Mouse (Mus musculus) kidney, adult 11 months (tissue): ENCODE measurements around the gene Slc35a5.

Source experiments
- DNase-seq: peaks from one replicate; pipeline ENCODE4 v3.0.0; 2022

Slc35a5 gene

GRCm38 (mm10) chr16:45110498-45110897, 48.0 kb downstream of the Slc35a5 start:
- peak; percentile 42 for DNase-seq

- DNase-seq, result no peak
Observed at GRCm38 (mm10) chr16:45108203-45108878, 50.2 kb downstream of the Slc35a5 start.

- DNase-seq, result no peak
Observed at GRCm38 (mm10) chr16:45104993-45105392, 53.5 kb downstream of the Slc35a5 start.

GRCm38 (mm10) chr16:45100892-45101291, 57.6 kb downstream of the Slc35a5 start:
- no peak for DNase-seq

- DNase-seq, result no peak
Observed at GRCm38 (mm10) chr16:45098886-45099210, 59.7 kb downstream of the Slc35a5 start.

GRCm38 (mm10) chr16:45098186-45098885, 60.2 kb downstream of the Slc35a5 start:
- DNase-seq, result no peak

GRCm38 (mm10) chr16:45097467-45097866, 61.0 kb downstream of the Slc35a5 start:
- no peak for DNase-seq

GRCm38 (mm10) chr16:45095561-45096482, 62.7 kb downstream of the Slc35a5 start:
- DNase-seq, result no peak

GRCm38 (mm10) chr16:45095030-45095429, 63.5 kb downstream of the Slc35a5 start:
- no peak for DNase-seq

- DNase-seq, result no peak
Observed at GRCm38 (mm10) chr16:45094136-45094756, 64.3 kb downstream of the Slc35a5 start.

- no peak for DNase-seq
Observed at GRCm38 (mm10) chr16:45093137-45093731, 65.3 kb downstream of the Slc35a5 start, which contains the start of gene Ccdc80. TSS of gene Ccdc80 (plus strand) at chr16:45093402.

GRCm38 (mm10) chr16:45090005-45090404, 68.5 kb downstream of the Slc35a5 start:
- DNase-seq, result peak; percentile 22
